Mouse (Mus musculus): ENCODE measurements around the gene Hdac9.

The Hdac9 gene

DNA sequence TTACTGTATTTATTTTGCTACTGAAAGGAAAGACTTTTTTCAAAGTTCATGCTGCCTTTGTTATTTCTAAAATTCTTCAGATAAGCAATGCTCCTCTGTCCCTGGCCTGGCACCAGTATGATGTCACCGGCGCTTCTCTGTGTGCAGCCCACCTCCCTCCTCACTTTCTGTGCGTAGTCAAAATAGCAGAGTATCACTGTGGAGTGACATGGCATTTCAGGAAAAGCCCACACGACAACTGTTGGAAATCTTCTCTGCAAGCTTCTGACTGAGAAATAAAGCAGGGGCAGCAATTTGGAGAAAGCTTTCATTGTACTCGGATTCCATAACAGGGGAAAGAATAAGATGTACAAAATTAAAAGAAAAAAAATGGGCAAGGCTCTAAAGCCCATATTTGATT is 302.1 kb downstream of the Hdac9 start:
- no peak for DNase-seq (ENCODE audit: inconsistent age in 2 of 2, low spot score in 1 of 2)

DNA sequence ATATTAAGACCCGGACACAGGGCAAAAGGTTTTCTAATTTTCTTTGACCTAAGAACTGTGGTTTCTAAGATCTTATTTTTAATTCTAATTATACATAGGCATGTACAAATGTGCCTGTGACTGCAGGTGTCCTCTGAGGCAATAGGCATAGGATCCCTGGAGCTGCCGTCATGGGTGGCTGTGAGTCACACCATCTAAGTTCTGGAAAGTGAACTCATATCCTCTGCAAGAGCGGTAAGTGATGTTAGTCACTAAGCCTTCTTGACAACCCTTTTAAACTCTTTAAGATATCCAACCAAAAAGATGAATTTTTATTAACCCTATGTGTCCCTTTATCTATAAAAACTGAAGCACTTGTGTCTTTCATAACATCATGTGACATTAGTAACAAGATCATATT is 304.4 kb downstream of the Hdac9 start:
- DNase-seq (ENCODE audit: inconsistent age in 2 of 2, low spot score in 1 of 2): no peak

DNA sequence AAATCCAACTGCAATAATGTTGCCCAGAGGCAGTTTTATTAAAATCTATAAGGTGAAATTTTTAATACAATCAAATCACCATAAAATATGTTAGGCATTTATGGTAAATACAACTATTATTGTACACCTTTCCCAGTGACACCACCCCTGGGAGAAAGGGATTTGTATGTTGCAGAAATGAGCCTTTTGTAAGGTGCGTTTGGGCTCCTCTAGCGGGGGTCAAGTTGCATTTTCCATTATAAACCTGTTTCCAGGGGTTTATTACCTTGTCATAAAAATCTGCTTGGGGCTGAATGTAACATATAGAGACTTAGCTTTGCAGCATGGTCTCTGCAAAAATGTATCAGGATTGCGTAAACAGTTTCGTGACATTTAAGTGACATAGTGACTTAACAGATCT is 312.4 kb downstream of the Hdac9 start:
- no peak for DNase-seq (ENCODE audit: inconsistent age in 2 of 2, low spot score in 1 of 2)

DNA sequence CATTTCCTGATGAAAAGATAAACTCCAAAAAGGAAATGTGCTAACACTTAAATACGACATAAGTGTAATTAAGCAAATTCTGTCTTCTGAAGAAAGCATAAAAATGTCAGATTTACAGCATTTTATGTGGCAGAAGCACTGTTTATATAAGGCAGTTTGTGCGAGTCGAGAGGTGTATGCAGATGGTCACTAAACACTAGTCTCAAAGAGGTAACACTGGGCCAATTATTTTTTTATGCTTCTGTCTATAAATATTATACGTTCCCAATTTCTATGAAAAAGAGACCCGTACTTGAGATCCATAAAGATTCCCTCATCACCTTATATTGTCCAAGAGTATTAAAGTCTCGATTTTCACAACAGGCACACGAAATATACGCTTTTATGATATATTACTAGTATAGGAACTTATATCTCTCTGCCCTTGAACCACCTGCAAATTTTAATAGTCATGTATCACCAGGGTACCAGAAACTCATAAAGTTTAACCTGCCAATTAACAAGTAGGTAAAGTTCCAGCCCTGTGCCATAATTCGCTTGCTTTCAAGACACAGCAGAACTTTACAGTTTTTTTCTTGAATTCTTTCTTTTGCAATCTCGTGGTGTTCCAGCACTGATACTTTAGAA is 322.6 kb downstream of the Hdac9 start:
- no peak for DNase-seq (ENCODE audit: inconsistent age in 2 of 2, low spot score in 1 of 2)

DNA sequence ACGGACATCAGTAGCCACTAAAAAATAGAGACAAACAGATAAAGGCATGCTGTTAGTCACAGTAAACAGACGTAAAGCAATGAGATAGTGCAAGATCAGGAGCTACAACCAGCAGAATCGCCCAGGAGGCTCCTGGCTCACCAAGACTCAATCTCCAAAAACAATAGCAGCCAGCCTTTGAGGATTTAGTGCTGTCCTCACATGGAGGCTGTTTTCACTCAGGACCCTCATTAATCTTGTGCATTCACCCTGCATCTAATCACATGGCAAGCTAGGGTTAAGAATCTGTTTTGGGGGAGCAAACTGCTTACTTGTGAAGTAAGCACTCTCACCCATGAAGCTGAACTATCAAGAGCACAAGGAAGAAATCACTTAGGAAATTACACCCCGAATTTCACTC is 329.7 kb downstream of the Hdac9 start:
- no peak for DNase-seq (ENCODE audit: inconsistent age in 2 of 2, low spot score in 1 of 2)

DNA sequence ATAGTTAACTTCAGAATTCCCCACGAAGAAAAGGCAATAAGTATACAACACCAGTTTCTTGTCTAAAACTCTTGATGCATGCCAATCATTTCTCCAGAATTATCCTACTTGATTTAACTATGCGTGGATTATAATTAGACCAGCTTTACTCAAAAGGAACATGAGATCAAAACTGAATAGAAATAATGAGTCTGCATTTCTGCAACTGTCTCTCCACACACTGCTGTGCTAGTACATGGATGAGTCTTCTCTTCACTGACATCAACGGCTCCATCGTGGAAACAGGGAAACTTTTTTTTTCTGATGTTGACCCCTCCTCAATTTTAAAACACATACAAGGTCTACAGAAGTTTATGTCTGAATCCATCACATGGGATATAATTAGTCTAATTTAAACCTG is 334.4 kb downstream of the Hdac9 start:
- DNase-seq (ENCODE audit: inconsistent age in 2 of 2, low spot score in 1 of 2): no peak

DNA sequence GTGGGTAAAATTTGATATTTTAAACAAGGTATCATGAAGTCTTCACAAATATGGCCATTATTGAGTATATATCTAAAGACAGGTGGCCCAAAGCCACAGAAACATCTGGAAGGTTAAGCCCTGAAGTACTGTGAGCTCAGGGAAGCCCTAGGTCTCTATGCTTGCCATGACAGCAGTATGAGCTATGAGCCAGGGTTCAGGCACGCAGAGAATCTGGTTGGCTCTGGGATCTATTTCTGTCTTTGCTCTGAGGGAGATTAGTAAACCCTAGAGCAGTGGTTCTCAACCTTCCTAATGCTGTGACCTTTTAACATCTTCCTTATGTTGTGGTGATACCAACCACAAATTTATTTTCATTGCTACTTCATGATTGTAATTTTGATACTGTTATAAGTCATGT is 337.7 kb downstream of the Hdac9 start:
- no peak for DNase-seq (ENCODE audit: inconsistent age in 2 of 2, low spot score in 1 of 2)

DNA sequence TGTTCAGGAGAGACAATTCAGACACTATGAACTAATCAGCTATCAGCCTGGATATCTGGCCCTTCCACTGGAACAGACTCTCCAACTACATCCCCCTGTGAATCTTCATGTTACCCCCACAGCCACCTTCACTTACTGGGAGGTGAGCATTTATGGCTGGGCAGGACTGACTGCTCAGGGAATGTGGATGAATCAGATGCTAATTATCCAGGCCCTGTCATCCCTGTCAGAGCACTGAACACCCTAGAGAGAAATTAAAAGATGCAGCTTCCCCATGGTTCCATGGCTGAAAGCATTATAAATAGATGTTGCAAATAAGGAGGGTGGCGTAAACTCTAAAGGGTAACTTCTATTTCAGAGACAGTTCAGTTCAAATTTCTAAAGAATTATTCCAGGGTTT is 345.8 kb downstream of the Hdac9 start:
- DNase-seq (ENCODE audit: inconsistent age in 2 of 2, low spot score in 1 of 2): no peak

DNA sequence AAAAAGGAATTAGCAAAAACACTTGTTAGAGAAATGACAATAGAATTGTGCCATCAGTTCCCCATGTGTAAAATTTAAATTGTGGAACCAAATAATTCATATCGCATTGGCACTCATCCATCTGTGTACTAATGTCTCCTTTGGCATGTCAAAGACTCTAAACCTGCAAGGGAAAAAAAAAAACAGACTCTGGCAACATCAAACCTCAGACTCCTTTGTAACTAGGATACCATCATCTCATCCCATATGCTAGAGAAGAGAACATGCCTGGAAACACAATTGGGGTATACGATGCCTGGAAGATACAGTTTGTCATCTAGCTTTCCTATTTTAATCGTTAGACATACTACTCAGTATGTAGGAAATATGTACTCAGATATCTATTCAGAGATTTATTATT is 347.4 kb downstream of the Hdac9 start:
- no peak for DNase-seq (ENCODE audit: inconsistent age in 2 of 2, low spot score in 1 of 2)

DNA sequence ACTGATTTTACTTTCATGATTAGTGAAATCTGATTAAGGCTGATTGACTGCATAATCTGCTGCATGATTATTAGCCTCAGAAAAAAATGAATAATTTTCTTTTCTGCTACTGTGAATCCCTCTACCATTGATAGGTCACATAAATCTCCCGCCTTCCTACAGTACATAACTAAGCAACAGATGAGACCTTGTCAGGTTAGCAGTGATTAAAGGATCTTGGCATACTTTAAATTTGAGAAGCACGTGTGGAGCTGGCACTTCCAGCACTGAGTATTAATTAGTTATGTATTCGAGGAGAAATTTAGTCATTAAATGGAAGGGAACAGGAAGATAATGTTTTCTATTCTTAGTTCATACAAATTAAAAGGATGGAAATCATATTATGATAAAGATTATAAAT is 347.8 kb downstream of the Hdac9 start:
- DNase-seq (ENCODE audit: inconsistent age in 2 of 2, low spot score in 1 of 2): no peak

DNA sequence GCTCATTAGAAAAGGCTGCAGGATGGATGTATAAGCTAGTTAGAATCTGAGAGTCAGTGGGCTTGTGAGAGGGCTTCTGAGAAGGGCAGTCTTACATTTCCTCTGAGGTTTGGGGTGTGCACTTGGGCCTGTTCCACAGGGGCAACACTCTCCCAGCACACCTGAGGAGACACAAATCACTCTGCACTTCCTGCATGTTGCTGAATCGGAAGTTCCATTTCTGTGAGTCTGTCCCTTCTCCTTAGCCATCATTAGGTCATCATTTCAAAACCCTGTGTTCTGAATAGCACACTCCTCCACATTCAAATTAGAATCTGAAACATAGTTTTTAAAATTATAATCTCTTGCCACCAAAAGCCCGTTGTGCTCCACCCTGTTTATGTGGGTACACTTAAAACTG is 354.6 kb downstream of the Hdac9 start:
- no peak for DNase-seq (ENCODE audit: inconsistent age in 2 of 2, low spot score in 1 of 2)

DNA sequence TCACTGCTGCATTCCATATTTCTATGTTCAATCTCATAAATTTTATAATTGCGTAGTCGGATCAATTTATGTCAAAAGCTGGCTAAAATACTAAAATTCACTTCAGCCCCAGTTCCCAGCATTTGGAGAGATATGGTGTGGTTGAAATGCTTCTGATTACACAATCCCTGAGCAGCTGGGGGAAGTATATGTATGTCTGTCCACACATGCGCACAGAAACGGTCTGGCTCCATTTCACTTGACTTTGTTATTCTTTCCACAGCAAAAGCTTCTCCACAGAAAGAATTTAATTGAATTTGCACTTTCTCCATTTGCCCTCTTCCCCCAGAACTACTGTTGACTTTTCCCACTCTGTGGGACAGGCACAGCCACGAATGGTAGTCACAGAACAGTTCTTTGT is 357.9 kb downstream of the Hdac9 start:
- DNase-seq (ENCODE audit: inconsistent age in 2 of 2, low spot score in 1 of 2): no peak

DNA sequence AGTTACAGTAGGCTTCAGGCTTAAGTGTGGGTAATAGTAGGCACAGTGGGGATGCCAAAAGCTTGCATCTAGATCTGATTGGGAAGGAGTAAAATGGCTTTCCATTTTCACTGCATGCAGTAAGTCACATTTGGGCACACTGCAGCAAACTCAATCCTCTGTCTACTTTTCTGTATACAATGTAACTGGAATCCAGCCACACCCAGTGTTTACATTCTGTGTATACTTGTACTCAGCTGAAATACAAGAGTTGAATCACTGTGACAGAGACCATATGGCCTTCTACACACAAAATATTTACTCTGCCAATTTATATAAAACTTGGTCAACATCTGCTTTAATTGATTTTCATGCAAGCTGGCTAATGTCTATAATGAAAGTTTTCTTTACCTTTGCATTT is 362.1 kb downstream of the Hdac9 start:
- no peak for DNase-seq (ENCODE audit: inconsistent age in 2 of 2, low spot score in 1 of 2)

DNA sequence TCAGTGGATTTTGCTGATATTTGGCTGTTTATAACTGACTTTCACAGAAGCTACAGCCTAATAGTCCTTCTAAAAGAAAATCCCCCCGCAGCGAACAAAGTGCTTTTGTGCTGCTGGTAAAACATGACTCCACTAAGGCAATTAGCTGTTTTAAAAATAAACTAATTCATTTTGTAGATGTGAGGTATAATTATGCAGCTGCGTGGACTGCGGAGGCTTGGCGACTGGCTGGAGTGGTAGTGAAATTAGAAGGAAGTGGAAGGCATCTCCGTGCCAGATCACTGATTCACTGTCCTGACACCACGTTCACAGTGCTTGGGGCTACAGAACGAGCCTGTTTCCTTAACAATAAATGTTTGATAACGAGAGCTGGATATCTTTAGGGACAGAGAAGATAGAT is 366.6 kb downstream of the Hdac9 start:
- no peak for DNase-seq (ENCODE audit: inconsistent age in 2 of 2, low spot score in 1 of 2)

DNA sequence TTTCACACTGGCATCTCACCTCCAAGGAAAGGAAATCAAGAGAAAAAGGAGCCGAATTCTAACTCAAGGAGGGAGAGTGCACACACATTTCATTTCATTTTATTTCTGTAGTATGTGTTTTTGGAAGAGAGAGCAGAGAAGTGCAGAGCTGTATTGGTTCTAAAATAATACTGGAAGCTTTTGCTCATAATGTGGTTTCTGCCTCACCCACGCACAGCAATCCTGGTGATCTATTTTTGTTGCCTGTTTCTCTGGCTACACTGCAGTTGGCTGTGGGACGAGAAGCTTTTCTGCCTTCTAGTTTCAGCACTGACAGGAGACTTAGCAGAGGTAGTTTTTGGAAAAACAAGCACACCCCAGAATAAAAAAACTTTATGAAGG is 387.7 kb downstream of the Hdac9 start:
- no peak for DNase-seq (ENCODE audit: inconsistent age in 2 of 2, low spot score in 1 of 2)

DNA sequence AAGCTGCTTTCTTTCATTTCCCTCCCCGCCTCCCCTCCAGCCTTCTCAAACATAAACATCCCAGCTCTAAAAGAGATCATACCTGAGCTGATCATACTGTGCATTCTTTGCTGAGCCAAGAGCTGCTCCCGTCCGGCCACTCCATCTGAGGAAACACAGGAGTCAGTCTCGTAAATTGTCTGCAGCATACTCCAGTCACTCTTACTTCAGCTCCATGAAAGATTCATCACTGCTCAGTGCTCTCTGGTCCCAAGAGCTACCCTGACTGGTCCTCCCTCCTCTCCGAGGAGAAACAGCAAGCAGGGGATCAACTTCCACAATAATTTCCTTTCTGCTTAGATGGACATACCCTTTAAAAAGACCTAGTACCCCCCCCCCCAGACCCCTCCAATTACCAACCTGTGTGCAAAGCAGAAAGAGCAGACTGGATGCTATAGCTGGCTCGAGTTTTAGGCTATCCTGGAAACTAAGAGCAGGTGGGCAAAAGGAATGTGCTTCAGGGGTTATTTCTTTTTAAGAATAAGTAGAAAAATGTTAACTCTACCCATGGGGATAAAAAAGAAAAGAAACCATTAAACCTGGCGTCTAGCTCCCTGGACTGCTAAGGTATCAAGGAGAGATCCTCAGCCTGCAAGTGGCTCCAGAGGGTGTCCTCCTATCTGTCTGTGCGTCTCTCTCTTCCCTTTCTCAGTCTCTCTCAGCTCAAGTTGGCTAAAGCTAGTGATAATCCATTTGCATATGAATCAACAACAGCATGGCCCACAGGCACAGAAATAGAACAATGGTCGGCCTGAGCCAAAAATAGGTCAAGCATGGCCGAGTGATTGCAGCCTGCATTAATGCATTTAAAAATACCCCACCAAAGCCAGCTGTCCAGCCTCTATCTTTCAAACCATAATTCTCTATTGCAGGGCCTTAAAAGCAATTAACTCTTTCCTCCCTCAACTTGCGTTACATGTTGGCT is 388.4 kb downstream of the Hdac9 start:
- peak in 1 of 2 experiments; percentile 40 for DNase-seq (ENCODE audit: inconsistent age in 2 of 2, low spot score in 1 of 2)

DNA sequence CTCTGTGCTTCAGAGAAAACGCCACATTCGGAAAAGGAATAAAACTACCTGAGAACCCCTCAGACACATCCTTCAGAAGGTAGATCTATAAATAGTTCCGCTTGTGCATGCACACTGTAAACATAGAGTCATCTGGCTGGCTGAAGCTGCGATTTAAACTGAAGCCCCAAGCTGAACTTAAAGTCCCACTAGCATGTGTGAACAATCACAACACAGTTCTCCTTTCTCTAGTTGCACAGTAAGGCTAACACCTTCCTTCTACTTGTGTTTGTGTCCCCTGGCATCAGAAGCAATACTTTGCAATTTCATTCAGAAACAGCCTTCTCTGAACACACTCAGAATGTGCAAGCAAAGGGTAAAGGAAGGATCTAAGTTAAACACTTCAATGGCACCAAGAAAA is 389.1 kb downstream of the Hdac9 start:
- no peak for DNase-seq (ENCODE audit: inconsistent age in 2 of 2, low spot score in 1 of 2)

DNA sequence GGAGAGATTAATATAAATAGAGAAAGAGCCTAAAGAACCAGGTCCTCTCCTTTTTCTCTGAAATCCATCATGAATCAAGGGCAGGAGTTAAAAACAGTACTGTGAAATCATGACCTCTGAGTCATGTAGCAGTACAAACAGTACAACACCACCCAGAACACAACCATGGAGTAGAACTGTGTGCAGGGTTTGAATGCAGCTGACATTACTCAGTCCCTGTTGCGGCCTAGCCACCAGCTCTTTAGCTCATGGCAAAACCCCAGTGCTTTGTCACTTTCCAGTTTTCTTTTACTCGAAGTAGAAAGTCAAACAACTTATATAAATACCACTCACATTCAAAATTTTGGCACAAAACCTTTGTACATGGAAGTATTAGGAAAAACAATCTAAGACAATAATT is 395.4 kb downstream of the Hdac9 start:
- DNase-seq (ENCODE audit: inconsistent age in 2 of 2, low spot score in 1 of 2): peak; percentile 40 to 60

DNA sequence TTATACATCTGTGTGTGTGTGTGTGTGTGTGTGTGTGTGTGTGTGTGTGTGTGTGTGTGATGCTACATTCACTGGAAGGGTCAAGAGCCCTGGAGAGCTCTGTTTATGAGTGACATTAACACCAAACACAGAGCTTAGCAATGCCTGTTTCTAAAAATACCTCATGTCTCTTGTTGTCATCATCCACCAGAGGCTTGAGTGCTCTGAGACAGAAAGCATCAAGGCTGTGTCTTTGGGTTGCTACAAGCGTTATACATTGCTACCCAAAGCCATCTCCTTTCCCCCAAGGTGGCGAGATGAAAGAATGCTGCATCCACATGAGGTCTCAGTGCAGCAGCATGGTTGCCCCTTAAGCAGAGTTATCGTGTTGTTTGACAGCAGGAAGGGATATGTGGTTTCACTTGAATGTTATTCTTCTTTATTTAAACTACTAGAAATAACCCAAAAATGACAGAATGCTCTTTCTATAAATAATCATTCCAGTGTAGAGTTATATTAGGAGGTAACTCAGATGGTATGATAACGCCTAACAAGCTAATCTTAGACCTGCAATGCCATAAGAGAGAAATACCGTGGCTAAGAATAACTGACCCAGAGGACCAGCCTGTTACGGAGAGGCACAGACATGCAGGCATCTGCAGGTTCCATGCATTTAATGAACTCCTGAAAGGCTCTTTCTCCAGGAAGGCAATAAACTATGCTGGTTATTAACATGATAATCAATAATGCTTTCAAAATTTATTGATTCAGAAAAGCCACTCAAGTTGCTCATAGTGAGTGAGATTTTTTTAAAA is 399.9 kb downstream of the Hdac9 start:
- DNase-seq (ENCODE audit: inconsistent age in 2 of 2, low spot score in 1 of 2): no peak

DNA sequence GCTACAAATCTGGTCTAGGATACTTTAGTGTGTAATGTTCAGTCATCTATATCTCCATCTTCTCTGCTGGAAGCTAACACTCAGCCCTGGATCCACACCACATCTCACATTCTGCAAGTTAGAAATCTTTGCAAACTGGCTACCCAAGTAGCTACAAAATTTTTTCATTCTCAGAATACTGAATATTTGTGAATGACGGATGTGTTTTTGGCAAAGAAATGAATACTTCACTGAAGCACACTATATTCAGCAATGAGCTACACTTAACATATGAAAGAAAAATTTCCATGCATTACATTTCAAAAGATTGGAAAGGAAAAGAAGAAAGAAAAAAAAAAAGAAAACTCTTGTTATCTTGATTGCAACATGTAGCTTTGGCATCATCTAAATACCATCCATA is 410.6 kb downstream of the Hdac9 start:
- DNase-seq (ENCODE audit: inconsistent age in 2 of 2, low spot score in 1 of 2): no peak

DNA sequence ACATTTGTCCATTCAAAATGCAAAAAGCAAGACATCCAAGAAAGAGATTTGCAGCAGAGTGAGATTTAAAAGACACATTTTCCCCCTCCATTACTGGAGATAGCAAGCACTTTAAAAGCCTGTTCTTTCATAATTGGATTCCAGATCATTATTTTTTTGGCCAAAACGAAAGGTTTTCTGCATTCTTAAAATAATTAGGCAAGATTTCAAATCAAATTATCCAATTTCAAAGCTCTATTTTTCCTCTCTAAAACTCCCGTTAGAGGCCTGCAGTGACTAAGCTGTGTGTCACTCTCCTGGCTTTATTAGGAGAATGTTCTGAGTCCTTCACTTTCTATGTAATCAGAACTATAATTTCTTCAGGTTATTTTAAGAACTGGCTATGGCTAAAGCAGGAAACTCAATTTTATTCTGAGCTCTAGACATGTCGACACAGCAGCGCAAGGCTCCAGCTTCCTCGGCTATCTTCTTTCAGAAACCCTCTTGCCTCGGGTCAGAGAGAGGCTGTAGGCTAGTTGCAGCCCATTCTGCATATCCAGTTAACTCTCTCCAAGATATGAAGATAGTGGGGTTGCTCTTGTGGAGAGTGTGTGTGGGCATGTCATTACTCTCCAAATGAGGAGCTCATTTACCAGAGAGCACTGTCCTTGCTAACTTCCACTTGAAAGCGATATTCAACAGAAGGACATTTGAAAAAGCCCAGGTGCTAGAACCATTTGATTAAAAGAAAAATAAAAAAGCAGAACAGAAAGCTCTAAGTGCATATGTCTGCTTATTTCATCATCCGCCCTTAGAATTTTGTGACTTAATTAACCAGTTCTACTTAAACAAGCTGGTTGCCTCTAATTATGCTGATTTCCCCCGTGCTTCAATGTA is 417.9 kb downstream of the Hdac9 start:
- peak in 1 of 2 experiments; percentile 27 for DNase-seq (ENCODE audit: inconsistent age in 2 of 2, low spot score in 1 of 2)
